Mouse (Mus musculus) large intestine, adult 2 months (tissue): Measurements from ENCODE around the gene Adap1. TPM values are rescaled to one million over a fixed set of nuclear protein-coding genes. Genes with fewer than 3 reads are reported as not detected.
A peak's percentile ranks its signal among the peaks of the same experiment; 100 is the strongest.
"Not testable (repeated sequence)": the region's sequence is repeated elsewhere in the genome, so short reads cannot be mapped to it uniquely, and the experiment has no call there.

Experiments used
- DNase-seq: peaks from one replicate; pipeline ENCODE4 v3.0.0-alpha.2; 2012; ENCODE audit warnings: low read depth, low spot score
- WGBS: fragments of 180-500 bp; shearing (Covaris S2); methylation state at CpG from one replicate; pipeline ENCODE4 v1.1.7; 2018; 5-methylcytosine and 5-hydroxymethylcytosine counted together
- polyA plus RNA-seq: library from polyadenylated mRNA; depleted of rRNA; stranded (reverse); fragments of >200 nt; gene quantifications from 2 replicates; pipeline ENCODE4 v1.2.3, GENCODE M21; 2012

Gene Adap1
- polyA plus RNA-seq, 1 experiment: 132 TPM

GRCm38 (mm10) chr5:139352317-139352716 is 26.9 kb upstream of the Adap1 start, which contains the start of gene Cyp2w1:
Gene Cyp2w1, plus strand, starts transcription at chr5:139352617.
- WGBS: 32% methylated on average over 6 of the region's 6 CpGs
- DNase-seq: no peak

GRCm38 (mm10) chr5:139351628-139352027 is 26.2 kb upstream of the Adap1 start:
- WGBS: 10% methylated on average over 8 of the region's 8 CpGs
- no peak for DNase-seq

- DNase-seq: no peak
- WGBS: 17% methylated on average over 5 of the region's 5 CpGs
Observed at GRCm38 (mm10) chr5:139351134-139351533, 25.7 kb upstream of the Adap1 start, which contains the start of gene Cox19. Gene Cox19, minus strand, starts transcription at chr5:139351418.

DNA sequence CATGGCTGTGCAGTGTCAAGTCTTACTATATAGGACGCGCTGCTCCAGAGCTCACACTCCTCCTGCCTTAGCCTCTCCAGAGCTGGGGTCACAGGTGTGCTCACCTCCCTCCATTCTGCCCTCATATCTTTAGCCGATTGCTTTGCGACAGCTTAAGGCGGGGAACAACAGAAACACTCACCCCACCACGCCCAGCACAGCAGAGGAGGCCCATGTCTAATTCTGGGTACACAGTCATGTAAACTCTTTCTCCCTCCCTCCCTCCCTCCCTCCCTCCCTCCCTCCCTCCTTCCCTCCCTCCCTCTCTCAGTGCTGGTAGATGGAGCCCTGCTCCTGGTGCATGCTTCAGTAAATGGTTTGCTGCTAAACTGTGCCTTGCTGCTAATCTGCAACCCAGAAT is 24.3 kb upstream of the Adap1 start:
- DNase-seq: no peak
- 24% methylated on average over 6 of the region's 6 CpGs for WGBS

DNA sequence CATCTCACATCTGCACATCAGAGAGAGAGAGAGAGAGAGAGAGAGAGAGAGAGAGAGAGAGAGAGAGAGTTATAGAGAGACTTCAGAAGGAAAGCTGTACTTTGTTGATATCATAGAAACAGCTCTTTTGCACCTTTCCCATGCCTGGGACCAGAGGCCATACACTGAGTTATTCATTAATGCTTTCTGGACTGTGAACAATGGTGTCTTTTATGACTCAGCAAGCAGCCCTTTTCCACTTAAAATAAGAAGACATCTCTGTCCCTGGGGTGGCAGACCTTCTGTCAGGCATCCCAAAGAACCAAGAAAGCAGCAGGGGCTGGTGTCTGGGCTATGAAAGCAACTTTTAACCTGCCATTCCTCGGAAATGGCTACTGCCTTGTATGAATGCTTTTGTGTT is 21.8 kb upstream of the Adap1 start:
- no peak for DNase-seq
- 28% methylated on average over 1 of the region's 1 CpGs for WGBS

DNA sequence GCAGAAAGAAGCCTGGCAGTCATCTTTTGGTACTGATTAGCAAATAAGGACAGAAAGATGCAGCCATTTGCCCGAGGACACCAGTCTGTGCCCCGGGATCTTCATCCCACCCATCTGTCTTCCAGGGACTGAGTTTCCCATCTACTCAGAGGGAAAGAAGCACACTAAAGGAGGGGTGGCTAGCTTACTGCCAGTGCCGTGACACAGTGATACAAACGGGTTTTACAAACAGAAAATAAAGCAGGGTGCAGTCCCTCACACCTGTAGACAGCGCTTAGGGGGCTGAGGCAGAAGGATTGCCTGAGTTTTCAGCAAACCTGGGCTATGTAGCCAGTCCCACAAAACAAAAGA is 19.9 kb upstream of the Adap1 start:
- 9% methylated on average over 5 of the region's 5 CpGs for WGBS

GRCm38 (mm10) chr5:139344687-139345363 is 19.4 kb upstream of the Adap1 start:
- DNase-seq: peak; percentile 85
- under 1% methylated on average over 33 of the region's 33 CpGs for WGBS

More for the DNA sequence above, 19.9 kb upstream of the Adap1 start:
- DNase-seq: no peak

DNA sequence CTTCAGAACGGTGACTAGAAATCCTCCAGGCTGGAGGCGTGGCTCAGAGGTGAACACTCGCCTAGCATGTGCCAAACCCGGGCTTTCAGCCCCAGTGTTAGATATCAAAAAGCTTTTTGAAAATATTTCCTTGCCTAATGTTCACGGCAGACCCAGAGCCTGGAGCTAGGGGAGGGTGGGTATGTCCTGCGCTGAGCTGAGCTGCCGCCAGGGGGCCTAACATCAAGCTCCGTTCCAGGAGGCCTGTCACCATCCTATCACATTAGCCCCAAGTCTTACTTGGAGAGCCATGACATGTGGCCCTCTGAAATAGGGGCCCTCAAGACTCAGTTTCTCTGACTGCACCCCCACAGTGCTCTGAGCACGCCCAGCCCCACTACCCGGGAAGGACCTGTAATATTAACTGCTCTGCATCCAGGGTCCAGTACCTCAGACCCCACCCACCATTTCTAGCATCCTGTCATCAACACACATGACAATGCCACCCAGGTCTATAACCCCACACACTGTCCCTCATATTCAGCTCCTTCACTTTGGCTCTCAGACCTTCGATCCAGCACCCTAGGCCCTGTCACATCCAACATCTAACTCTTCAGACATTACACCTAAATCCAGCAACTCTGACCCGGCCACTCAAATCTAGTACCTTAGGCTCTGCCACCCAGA is 18.7 kb upstream of the Adap1 start:
- no peak for DNase-seq
- 4% methylated on average over 12 of the region's 12 CpGs for WGBS

- no peak for DNase-seq
- 79% methylated on average over 11 of the region's 11 CpGs for WGBS
Observed at GRCm38 (mm10) chr5:139338891-139339290, 13.5 kb upstream of the Adap1 start.

DNA sequence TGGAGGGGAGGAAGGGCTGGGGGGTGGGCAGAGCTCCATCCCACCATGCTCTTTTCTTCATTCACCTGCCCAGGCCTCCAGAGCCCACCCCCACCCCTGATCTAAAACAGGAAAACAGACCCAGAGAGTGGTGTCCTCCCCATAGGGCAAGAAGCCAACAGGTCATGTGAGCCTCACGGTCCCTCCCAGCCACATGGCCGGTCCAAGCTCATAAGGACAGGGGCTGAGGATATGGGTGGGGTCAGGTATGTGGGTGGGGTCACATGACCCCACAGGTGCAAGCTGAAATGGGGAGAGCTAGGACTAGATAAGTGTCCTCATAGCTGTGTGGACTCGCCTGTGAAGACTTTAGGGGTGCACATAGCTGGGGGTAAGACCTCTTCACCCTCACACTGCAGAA is 13.0 kb upstream of the Adap1 start:
- no peak for DNase-seq
- 39% methylated on average over 3 of the region's 3 CpGs for WGBS

DNA sequence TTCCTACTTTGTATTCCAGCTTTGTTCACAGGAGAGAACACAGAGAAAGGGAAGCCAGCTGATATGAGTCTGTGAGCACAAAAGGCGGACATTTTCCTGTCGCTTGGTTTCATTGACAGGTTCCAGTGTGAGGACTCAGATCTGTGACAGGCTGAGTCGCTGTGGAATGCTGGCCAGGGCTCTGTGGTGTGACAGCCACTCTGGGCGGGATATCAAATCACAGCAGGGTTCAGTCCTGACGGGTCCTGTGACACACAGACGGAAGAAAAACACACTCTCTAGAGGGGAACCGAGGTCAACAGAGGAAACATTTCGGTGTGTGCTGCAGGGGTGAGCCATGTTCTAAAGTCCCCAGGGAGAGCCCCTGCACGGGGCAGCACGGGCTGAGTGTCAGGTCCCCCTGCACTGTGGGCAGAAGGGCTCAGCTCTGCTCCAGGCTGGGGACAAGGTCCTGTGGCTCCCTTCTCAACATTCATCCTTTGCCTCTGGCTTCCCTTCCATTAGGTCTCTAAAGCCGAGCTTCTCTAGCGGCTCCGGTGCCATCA is 12.5 kb upstream of the Adap1 start:
- DNase-seq: no peak
- 79% methylated on average over 13 of the region's 13 CpGs for WGBS

DNA sequence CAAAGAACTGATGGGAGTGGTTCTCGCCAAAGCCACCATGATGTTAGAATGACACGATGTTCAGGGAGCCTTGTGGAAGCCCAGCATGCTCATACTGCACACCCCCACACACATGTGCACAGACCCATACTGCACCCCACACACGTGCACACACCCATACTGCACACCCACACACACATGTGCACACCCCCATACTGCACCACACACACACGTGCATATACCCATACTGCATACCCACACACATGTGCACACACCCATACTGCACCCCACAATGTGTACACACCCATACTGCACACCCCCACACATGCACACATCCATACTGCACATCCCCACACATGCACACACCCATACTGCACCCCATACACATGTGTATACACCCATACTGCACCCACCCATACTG is 10.2 kb upstream of the Adap1 start:
- no peak for DNase-seq
- WGBS: 79% methylated on average over 4 of the region's 4 CpGs

GRCm38 (mm10) chr5:139334394-139334793 is 9.0 kb upstream of the Adap1 start:
- not testable (repeated sequence) for DNase-seq
- 86% methylated on average over 10 of the region's 10 CpGs for WGBS

- 30% methylated on average over 16 of the region's 16 CpGs for WGBS
- DNase-seq: no peak
Observed at GRCm38 (mm10) chr5:139333301-139334013, 8.0 kb upstream of the Adap1 start.

DNA sequence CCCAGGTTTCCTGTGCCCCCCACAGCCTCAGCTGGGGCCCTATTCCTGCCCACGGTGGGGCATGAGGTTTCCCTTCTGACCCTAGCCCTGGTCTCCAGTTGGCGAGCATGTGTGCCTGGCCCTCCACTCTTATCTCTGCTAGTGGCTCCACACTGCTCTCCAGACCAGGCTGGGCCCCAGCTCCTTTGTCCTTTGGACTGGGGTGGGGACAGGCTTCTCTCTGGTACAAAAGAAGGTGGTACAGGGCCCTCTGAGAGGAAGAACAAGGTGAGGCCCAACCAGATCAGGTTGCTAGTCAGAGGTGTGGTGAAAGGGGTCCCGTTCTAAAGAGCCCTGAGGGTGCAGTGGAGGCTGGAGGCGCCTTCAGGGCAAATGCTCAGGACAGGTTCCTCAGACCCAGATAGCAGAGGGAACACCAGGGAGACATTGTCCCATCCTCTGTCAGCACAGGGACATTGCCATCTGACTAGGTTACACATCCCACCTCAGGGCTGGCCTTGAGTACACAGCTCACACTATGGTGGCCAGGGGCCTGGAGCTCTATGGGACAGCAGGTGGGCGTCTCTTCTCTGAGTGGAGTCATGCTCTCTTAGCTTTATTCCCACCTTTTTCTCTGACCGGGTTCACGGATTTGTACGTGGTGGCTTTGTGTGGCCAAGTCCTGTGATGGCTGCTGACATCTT is 7.3 kb upstream of the Adap1 start:
- WGBS: 48% methylated on average over 8 of the region's 8 CpGs
- DNase-seq: no peak

- WGBS: 14% methylated on average over 8 of the region's 8 CpGs
- no peak for DNase-seq
Observed at GRCm38 (mm10) chr5:139331742-139332141, 6.3 kb upstream of the Adap1 start.

- 72% methylated on average over 7 of the region's 7 CpGs for WGBS
- no peak for DNase-seq
Observed at GRCm38 (mm10) chr5:139330766-139331165, 5.3 kb upstream of the Adap1 start.

DNA sequence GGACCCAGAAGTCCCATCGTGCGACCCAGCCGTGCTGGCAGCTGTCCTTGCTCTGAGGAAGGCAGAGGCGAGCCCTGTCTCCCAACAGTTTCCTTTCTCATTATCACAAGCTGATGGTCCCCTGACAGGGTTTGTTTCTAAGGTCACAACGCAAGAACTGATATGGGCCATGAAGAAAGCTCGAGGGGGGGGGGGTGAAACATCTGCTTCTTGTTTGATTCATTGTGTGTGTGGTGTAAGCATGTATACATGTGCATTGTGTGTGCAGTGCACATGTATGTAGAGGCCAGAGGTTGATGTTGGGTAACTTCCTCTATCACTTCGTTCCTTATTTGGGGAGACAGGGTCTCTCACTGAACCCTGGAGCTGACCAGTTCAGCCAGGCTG is 2.2 kb upstream of the Adap1 start:
- no peak for DNase-seq
- WGBS: 73% methylated on average over 7 of the region's 7 CpGs

- WGBS: 80% methylated on average over 7 of the region's 7 CpGs
- DNase-seq: no peak
Observed at GRCm38 (mm10) chr5:139326986-139327633, 1.7 kb upstream of the Adap1 start.
